Mouse (Mus musculus) CD8-positive naive resting alpha-beta T cell, adult 2 months (primary cell): ENCODE measurements around the gene Epyc.

Source experiments
- DNase-seq, 2 experiments: peaks; one replicate each; pipeline ENCODE4 v3.0.0; 2022; ENCODE audit warnings: low read depth in 2 of 2, low spot score in 2 of 2

Epyc gene

GRCm38 (mm10) chr10:97643768-97644167 lies at the start of gene Epyc:
TSS of gene Epyc (plus strand) at chr10:97644068.
- no peak for DNase-seq

GRCm38 (mm10) chr10:97595680-97596079 lies 48.2 kb upstream of the Epyc start:
- no peak for DNase-seq

- DNase-seq, result no peak
These were observed 42.1 kb upstream of the Epyc start for GRCm38 (mm10) chr10:97601744-97602143.

GRCm38 (mm10) chr10:97603256-97603655 lies 40.6 kb upstream of the Epyc start:
- DNase-seq, result no peak

- no peak for DNase-seq
These were observed 37.3 kb upstream of the Epyc start, which contains the start of gene Kera for GRCm38 (mm10) chr10:97606579-97606978. TSS of gene Kera (plus strand) at chr10:97606879.

- DNase-seq, result no peak
These were observed 21.5 kb upstream of the Epyc start for GRCm38 (mm10) chr10:97622328-97622727.

GRCm38 (mm10) chr10:97624381-97624780 lies 19.5 kb upstream of the Epyc start:
- DNase-seq, result no peak

- no peak for DNase-seq
These were observed 18.8 kb upstream of the Epyc start for GRCm38 (mm10) chr10:97625116-97625515.

GRCm38 (mm10) chr10:97626543-97626942 lies 17.3 kb upstream of the Epyc start:
- DNase-seq, result no peak

GRCm38 (mm10) chr10:97631061-97631460 lies 12.8 kb upstream of the Epyc start:
- DNase-seq, result no peak

GRCm38 (mm10) chr10:97641926-97642325 lies 1.9 kb upstream of the Epyc start:
- no peak for DNase-seq

- DNase-seq, result no peak
These were observed 6.5 kb downstream of the Epyc start for GRCm38 (mm10) chr10:97650334-97650733.

- DNase-seq, result no peak
These were observed 15.6 kb downstream of the Epyc start for GRCm38 (mm10) chr10:97659489-97659888.

GRCm38 (mm10) chr10:97668656-97669055 lies 24.8 kb downstream of the Epyc start:
- no peak for DNase-seq

- DNase-seq, result no peak
These were observed 26.3 kb downstream of the Epyc start for GRCm38 (mm10) chr10:97670202-97670601.

GRCm38 (mm10) chr10:97673239-97673638 lies 29.4 kb downstream of the Epyc start:
- no peak for DNase-seq

- DNase-seq, result no peak
These were observed 39.1 kb downstream of the Epyc start for GRCm38 (mm10) chr10:97682981-97683380.

- DNase-seq, result no peak
These were observed 43.3 kb downstream of the Epyc start for GRCm38 (mm10) chr10:97687198-97687597.

- no peak for DNase-seq
These were observed 45.6 kb downstream of the Epyc start for GRCm38 (mm10) chr10:97689425-97689824.

GRCm38 (mm10) chr10:97692913-97693312 lies 49.0 kb downstream of the Epyc start, which contains the start of gene Ccer1:
TSS of gene Ccer1 (plus strand) at chr10:97693059.
- no peak for DNase-seq

- no peak for DNase-seq
These were observed 49.7 kb downstream of the Epyc start for GRCm38 (mm10) chr10:97693398-97694135.

- DNase-seq, result no peak
These were observed 58.5 kb downstream of the Epyc start for GRCm38 (mm10) chr10:97702321-97702720.

GRCm38 (mm10) chr10:97704562-97704961 lies 60.7 kb downstream of the Epyc start:
- DNase-seq, result no peak
